Mouse (Mus musculus) adrenal gland (tissue): ENCODE results near the gene Fgfrl1.

Experiments
- intact Hi-C: fragments of 180-260 bp; cut with DNase I; formaldehyde crosslinking; loops from one replicate; pipeline ENCODE4 v1.15.1; 2025

Fgfrl1 gene

DNA sequence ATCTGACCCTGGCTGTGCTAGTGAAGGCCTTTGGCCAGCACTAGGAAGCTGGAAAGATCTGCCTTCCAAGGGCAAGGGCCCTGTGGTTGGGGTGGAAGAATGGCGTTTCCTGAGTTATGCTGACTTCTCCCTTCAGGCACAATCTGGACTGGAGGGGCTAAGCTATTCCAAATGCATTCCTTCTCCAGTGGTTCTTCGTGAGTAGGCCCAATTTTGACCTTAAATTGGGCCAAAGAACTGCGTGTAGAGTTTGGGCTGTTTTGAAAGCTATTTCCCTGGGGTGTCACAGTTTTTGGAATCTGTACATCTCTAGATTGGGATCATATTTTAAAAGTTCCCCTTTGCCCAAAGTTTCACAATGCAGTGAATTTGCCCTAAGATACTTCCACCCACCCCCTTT, 4.4 kb downstream of the Fgfrl1 start:
- intact Hi-C loops: no loop called here

DNA sequence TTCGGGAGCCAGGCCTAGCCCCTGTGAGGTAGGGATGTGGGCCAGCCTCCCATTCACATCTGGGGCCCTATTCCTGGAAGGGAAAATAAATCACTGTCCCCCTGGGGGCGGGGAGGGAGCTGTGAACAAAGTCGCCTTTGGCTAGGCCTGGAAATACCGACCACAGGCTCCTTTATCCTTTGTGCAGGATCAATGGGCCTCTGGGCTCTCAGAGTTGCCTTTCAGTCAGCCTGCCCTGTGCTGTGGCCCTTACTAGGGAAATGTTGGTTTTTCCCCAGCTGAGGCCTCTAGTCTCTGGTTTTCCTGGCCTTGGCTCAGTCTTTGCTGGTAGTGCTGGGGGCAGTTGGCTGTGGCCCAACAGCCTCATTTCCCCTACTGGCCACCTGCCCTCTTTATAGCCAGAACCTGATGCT, 5.2 kb downstream of the Fgfrl1 start:
- intact Hi-C loops: no loop called here

DNA sequence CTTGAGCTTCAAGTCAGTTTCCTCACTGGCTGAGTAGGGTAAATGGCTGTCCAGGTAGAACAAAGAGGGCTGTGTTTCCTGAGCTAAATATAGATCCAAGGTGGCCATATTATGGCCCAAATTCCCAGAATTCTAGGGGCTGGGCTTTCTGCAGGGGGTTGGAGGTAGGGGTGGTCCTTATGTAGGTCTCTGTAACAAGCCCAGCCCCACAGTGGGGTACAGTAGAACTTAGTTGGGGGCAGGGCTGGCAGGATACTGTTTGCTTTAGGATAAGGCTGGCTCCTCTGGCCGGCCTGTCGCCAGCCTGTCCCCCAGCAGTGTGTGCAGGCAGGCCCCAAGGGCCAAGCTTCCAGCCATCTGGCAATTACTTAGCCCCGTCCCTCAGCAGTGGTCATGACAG, 8.2 kb downstream of the Fgfrl1 start:
- intact Hi-C loops: no loop called here

DNA sequence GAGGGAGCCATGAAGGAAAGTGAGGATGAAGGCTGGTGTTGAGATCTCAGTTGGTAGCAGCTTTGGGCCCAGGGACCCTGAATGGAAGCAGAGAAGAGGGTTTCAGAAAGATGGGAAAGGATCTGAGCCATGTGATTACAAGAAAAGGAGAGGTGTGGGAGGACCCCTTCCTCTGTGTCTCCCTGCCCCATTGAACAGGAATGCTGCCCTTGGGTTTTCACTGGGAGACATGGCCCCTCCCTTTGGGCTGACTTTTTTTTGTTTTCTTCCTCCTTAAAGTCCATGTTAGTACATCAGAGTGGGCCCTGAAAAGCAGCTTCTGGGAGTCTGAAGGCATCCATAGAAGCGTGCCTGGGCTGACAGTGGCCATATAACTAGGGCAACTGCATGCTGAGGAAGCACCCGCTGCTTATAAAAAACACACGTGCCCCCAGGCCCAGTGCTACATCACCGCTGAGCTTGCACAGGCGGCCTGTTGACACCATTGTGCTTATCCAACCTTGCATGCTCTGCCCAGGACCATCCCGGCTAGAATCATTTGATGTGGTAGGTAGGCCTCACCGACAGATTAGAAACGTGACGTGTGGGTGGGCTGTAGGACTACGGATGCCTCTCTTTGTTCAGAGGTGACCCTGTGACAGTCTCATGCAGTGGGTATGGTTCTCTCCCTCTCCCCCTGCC, 9.3 kb downstream of the Fgfrl1 start:
- intact Hi-C loops: no loop called here

DNA sequence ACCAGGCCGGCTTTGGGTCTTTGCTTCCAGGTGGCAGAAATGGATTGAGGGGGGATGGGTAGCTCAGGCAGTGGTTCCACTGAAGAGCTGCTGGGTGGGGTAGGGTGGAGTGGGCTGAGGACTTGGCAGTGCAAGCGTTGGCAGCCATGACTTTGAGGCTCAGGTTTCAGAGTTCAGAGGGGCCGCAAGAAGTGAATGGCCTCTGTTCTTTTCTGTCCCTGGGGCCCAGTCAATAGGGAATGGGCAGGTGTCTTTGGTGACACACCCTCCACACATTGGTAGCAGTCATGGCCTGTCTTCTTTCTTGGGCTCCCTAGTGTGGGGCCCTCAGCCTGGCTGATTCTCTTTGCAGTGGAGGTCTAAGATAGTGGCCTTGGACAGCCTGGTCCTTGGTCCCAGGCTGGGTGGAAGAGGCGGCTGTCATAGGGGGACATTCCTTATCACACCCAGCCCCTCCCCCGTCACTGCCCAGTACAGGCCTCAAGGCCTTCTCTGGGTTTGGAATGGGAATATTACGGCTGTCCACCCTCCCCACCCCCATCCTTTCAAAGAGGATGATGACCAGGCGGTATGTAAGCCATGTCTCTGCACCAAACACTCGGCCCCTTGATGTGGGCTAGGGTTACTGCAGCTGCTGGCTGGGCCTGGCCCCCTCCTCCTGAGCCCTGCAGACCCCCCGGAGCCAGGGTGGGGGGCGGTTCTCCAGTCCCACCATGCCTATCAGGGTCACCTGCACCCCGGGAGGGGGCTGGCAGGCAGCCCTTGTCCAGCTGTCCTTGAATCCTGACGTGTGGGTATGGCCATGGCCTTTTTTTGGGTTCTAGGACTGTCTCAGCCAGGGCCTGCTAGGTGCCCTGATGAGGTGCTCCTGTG, 11.8 kb downstream of the Fgfrl1 start:
- intact Hi-C loops: no loop called here

DNA sequence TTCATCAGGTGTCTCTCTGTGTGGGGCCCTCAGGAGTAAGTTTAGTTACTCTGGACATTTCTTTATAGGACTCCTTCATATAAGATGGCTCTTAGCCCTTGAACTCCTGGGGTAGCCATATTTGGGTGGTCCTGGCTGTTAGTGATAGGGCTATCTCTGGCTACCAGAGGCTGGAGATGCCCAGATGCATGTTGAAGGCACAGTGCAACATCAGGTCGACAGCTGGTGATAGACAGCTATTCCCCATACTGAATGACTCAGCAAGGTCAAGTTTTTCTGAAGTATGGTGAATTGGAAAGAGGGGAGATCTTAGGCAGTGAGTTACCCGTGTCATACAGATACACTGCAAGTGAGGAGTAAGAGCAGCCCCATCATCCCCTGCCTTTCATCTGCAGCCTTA, 15.6 kb downstream of the Fgfrl1 start:
- intact Hi-C loops: no loop called here

DNA sequence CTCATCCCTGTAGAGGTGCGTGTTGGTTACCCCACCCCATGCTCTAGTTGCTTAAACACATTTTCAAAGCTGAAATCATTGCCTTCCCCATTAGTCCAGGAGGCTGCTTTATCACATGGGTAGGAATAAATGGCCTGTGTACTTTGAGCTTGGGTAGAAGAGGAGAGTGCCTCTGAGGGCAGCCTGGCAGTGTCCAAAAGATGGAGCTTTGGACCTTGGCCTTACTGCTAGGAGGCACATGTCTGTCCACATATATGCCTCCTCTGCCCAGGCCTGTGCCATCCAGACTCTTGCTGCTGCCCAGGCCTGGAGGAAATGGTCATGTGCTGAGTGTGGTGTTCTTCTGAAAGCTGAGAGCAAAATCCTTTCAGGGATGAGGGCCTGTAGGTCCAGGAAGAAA, 16.2 kb downstream of the Fgfrl1 start:
- intact Hi-C loops: no loop called here

DNA sequence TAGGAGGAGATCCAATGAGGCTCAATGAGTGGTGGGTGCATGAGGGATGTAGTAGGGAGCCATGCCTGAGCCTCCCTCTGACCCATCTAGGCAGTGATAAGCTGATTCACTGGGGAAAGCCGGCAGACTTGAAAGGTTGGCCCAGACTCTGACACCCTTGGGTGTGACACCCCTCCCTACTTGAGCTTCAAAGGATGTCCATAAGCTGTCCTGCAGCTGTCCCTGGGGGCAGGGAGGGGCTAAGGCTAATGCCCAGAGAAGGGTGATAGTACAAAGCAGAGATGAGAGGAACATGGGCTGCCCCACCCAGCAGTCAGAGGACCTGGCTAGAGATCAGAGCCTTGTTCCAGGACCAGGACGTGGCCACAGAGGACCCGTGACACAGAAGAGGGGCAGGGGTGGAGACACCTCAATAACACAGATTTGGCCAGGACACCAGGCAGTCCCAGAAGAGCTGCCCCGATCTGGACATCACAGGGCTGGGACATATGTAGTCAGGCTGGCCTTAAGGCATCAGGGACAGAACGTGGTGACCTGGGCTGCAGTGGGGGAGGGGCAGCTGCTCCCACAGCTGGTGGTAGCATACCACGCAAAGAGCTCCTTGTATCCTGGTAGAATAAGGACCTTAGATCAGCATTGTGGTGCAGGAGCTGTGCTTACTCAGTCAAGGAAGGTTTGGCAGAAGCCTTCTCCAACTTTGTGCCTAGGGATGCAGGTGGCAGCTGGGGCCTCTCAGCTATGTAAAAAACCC, 17.0 kb downstream of the Fgfrl1 start:
- intact Hi-C loops: no loop called here

DNA sequence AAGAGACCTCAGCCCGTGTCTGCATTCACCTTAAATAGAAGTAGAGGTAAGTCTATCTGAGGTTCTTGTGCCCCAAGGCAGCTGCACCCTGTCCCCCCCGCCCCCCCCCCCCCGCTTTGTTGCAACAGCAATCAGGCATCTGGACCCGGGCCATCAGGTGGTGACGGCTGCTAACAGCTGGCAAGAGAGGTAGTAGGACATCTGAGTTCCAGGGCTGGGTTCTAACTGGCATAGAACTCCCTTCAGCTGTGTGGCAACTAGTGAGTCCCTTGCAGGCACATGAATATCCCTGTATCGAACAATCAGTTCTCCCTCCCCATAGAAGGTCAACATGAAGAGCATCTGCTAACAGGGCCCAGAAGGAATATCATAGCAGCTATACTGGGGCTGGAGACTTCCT, 19.8 kb downstream of the Fgfrl1 start:
- intact Hi-C loops: no loop called here

DNA sequence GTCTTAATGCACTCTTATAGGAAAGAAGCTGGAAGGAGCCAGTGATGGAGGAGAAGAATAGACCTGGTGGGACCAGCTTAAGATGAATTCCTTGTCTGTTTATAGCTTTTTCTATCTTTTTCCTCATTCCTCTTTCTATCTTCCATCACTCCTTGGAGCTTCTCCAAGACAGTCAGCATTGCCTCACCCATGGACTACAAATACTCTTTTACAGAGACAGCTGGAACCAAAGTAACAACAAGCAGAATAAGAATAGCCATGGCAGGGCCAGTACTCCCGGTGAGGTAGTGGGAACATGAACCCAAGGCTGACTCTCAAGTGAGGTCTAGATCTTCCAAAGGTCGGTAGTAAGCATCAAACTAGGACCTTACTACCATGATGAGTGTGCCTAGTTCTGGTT, 20.9 kb downstream of the Fgfrl1 start:
- intact Hi-C loops: no loop called here

DNA sequence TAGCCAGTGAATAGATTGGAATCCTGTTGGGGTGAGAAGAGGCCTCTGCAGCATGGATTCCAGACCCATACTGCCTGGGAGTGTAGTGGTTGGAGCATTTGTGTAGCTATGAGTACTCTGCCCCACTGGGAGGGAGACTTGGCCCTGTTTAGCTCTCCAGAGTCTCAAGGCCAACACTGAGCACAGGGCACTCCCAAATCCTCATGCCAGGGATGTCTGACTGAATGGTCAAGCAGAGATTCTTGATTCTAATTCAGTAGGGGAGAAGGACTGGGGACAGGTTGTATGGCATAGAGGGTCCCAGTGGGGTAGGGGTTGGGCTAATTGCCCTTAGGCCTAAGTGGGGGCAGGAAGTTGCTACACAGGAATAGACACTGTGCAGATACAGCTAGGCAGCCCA, 21.5 kb downstream of the Fgfrl1 start:
- intact Hi-C loops: no loop called here

DNA sequence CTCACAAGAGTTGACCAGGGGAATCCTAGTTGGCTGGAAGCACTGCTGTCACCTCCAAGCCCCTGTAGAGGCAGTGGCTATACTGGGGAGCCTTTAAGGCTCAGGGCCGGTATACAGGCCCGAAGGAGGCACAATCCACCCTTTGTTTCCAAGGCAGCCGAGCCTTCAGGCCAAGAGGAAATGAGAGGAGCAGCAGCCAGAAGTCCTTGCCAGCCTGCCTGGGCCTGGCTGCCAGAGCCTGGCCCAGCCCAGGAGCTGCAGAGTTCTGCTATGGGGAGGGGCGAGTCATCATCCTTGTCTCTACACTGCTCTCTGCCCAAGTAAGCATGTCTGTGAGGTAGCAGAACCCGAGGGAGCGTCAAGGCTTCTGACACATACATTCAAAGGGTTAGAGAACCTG, 22.0 kb downstream of the Fgfrl1 start:
- intact Hi-C loops: no loop called here

DNA sequence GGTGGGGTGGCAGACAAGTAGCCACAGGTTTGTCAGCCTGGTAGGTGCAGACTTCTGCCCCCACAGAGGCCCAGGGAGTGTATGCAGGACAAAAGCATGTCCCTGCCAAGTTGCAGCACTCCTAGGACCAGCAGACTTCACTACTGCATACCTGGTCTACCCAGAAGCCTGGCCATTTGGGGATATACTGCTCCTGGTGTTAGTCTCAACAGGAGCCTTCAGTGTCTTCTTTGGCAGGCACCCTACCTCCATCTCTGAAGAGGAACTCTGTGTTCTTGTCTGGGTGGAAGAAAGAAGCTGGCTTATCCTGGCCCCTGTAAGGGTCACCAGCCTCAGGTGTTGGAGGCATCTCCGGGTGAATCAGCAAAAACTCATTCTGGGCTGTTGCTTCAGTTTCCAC, 23.8 kb downstream of the Fgfrl1 start:
- intact Hi-C loops: no loop called here

DNA sequence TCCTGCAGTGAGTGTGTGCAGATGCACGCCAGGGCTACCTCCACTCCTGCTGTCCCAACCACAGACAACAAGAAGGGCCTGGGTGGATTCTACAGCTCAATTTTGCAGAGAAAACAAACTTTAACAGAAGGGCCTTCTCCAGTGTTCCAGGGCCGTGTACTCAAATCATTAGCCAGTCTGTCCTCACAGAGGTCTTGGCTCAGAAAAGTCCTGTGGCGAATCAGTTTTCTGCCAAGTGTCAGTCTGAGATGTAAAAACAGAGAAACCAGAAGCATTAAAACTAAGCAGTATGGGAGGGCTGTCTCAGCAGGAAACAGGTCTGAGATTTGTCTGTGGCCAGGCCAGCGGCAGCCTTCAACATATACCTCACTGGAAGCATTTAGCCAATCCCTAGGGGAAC, 25.9 kb downstream of the Fgfrl1 start:
- intact Hi-C loops: no loop called here

DNA sequence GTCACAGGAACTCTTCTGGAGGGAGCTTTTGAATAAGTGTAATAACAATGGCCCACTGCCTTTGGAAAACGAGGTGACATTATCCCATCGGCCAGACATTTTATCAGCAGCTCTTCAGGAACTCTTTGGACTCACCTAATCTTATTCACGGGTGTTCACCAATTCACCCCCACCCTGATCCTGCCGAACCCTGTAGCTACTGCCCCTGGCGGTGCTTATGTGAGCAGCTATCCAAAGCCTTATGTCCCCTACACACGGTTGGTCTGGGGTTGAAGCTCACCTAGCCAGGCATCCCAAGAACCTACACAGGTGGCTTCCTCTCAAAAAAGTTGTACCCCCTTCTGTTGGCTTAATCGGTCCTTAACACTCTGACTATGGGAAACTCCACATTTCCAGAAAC, 27.6 kb downstream of the Fgfrl1 start:
- intact Hi-C loops: loop anchor here (10.0 kb wide), 1 partner anchor 295 kb away; no protein-coding TSS in a partner anchor

DNA sequence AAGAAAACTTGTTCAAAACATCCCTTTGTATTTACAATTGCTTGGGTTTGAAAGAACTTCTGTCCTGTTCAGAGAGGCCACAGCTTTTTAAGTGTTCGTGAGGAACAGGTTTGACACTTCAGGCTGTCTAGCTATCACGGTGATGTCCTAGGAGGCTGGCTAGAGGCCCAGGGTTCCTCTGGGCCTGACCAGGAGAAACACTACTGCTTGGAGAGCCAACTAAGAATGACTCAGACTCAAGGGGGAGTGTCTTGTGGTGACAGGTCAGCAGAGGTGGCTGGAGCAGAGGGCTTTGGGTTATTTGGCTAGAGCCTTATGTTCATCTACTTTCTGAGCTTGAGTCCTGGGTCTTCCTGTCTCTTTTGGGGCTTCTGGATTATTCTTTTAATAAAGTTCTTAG, 31.8 kb downstream of the Fgfrl1 start:
- intact Hi-C loops: loop anchor here (10.0 kb wide), 1 partner anchor 299 kb away; no protein-coding TSS in a partner anchor

DNA sequence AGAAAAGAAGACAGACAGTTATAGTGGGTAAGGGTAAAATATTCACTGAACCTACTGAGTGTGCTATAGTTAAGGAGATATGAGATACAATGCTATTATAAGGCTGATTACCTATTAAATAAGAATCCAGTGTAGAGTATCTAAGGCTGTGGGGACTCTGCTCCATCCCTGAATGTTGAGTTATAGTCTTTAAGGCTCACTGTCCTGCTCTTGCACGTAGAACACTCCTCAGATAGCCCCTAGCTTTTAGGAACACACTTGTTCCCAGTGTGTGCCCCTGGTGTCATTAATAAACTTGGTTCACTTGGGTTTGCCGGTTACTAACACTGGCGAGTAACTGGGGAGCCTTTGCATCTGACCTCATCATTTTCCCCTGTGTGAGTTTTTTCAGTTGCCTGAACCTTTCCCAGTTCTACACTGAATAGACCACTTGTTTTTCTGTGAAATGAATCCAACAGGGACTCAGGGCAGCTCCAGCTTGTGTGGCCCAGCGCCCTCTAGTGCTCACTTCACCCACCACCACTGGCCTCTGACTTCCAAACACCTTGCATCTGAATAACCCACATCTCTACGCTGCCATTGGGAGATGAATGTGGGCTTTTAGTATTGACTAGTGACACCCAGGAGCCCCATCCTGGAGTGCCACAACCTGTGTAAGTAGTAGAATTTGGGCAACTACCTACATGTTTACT, 34.5 kb downstream of the Fgfrl1 start:
- intact Hi-C loops: loop anchor here (1.0 to 10.0 kb wide), 3 partner anchors 36 to 302 kb away; partner anchors contain the start of gene Slc26a1

DNA sequence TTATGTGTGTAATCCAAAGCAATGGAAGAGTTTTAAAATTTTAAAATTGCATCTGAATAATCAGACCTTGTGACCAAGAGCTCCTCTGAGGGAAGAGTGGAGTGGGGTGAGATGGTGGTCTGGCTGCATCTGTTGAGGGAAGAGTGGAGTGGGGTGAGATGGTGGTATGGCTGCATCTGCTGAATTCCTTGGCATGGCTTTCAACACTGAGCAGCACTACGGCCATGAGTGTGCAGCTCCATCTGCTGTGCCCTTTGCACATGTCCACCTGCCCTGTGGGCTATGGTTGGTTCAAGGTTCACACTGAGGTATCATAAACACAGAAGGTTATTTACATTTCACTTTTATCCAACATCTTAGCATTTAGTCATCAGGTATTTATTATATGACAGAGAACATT, 35.2 kb downstream of the Fgfrl1 start:
- intact Hi-C loops: loop anchor here (1.0 to 10.0 kb wide), 3 partner anchors 37 to 303 kb away; partner anchors contain the start of gene Slc26a1

DNA sequence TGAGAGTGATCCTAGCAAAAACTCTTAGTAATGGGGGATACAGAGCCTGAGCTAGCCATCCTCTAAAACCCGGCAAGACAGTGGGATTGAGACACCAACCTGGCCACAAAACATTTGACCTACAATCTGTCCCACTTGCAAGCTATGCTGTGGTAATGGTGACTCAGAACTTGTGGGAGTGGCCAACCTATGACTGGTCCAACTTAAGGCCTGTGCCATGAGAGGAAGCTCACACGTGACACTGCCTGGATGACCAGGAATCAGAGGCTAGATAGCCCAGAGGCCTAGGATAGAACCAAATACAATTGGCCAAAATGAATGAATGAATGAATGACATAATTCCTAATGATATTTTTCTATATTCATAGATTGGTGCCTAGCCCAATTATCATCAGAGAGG, 49.7 kb downstream of the Fgfrl1 start:
- intact Hi-C loops: no loop called here

DNA sequence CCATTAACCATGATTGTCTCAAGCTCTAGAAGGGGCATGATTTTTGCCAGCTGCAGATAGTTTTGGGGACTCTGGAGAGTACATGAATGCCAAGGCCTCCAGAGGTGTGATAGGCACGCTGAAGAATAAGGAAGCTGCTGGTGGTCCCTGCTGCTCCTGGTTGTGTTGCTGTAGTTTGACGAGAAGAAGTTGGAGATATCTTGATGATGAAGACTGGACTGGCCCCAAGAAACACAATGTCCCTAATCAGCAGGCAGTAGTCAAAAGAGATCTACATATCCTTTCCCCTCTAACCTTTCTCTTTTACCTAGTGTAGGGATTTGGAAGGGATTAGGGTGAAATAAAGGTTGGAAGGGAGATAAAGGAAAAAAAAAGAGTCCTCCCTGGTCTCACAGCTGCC, 50.4 kb downstream of the Fgfrl1 start:
- intact Hi-C loops: no loop called here

DNA sequence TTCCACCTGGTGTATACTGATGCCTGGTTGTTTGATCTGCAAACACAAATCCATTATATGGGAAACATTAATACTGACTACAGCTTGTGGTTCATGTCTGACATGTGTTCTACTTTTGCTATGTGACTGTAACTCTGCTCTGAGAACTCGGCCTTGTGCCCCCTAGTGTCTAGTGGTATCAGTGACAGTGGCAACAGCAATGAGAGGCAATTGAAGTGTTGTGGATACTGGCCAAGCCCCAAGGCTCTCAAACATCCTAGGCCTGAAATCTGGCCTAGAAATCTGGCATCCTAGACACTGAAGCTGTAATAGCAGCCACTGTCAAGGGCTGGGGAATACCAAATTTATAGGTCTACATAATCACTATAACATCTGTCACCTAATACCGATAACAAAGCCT, 51.7 kb downstream of the Fgfrl1 start:
- intact Hi-C loops: no loop called here
